Mouse (Mus musculus): Measurements from ENCODE around the gene Prr12.

Gene Prr12

DNA sequence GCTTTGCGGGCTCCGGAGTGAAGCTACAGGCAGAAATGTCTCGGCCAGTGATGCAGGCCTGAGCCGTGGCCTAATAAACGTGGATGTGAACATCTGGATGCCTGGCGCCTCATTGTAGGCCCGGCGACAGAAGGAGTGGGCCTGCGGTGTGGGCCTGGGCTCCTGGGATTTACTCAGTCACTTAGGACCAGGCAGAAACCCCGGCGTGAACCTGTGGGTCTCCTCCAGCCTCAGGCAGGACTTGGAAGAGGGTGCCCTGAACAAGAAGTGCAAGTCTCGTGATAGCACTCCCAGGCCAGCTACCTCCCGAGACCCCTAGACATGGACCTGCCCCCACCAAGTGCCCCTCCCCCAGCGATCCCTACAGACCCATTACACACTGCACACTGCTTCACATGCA, 24.6 kb upstream of the Prr12 start:
- DNase-seq (ENCODE audit: low spot score in 2 of 2) = no peak

DNA sequence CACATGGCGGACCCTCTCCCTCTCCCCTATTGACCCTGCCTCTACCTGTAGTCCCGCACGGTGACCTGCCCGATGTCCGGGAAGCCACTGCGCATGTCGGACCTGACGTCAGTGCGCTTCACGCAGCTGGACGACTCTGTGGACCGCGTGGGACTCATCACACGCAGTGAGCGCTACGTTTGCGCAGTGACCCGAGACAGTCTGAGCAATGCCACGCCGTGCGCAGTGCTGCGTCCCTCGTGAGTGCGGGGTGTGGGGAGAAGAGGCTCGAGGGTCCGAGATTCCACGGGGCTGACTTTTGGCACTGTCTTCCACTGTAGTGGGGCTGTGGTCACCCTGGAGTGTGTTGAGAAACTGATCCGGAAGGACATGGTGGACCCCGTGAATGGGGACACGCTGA, 23.8 kb upstream of the Prr12 start:
- DNase-seq (ENCODE audit: low spot score in 2 of 2) = no peak

DNA sequence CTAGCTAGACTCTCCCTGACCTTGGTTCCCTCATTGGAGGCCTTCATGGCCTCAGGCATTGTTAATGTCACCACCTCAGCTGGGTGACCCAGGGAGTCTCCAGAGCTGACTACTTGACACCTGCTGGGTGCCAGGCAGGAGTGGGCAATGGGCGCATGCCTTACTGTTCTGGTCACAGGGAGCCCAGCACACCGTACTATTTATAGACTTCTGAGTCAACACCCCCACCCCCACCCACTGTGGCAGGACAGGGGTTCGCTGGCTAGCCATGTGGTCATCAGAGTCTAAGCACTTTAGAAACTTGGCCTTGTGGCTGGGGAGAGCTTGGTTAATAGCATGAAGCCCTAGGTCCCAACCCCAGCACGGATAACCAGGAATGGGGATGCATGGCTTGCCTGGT, 22.7 kb upstream of the Prr12 start:
- DNase-seq (ENCODE audit: low spot score in 2 of 2) = no peak

DNA sequence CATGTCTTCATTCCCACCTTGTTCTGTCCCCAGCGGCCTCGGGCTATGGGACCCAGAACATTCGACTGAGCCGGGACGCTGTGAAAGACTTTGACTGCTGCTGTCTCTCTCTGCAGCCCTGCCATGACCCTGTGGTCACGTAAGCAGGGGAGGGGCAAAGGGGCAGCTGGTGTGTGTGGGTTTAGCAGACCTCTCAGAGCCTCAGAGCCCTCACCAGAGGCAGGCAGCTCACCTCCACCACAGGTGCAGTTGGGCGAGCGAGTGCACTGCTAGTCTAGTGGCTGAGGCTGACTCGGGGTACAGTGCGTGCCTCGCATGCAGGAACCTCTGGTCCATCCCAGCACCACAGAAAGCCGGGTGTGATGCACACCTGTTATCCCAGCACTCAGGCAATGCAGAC, 21.3 kb upstream of the Prr12 start:
- DNase-seq (ENCODE audit: low spot score in 2 of 2) = no peak

DNA sequence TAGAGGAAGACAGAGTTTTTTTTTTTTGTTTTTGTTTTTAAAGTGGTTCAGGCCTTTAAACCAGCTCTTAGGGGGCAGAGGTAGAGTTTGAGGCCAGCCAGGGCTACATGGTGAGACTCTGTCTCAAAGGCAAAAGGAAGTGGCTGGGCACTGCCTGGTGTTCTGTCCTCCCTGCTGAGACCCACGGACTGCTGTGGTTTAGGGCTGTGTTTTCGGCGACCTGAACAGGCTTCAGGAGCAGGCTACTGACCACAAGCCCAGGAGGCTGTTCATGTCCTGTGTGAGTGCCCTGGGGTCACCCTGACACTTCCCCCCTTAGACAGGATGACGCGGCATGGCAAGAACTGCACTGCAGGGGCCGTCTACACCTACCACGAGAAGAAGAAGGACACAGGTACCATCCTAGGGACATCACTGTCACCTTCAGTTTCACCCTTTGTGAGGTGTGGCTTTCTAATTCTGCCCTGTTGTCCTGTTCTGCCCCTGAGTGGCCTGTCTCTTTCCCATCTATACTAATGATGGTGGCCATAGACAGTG, 20.6 kb upstream of the Prr12 start:
- no peak for DNase-seq (ENCODE audit: low spot score in 2 of 2)

DNA sequence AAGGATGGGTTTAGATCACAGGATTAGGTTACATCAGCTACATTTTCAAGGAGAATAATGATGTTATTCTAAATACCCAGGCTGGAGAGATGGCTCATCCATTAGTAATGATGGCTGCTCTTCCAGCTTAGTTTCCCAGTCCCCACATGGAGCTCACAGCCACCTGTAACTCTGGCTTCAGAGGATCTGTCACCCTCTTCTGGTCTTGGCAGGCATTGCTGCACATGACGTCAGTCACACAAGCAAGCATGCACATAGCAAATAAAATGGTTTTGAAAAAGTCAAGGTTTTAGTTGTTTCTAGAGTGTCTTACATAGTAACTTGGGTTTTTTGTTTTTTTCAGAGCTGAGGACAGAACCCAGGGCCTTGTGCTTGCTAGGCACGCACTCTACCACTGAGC, 19.5 kb upstream of the Prr12 start:
- DNase-seq (ENCODE audit: low spot score in 2 of 2) = no peak

DNA sequence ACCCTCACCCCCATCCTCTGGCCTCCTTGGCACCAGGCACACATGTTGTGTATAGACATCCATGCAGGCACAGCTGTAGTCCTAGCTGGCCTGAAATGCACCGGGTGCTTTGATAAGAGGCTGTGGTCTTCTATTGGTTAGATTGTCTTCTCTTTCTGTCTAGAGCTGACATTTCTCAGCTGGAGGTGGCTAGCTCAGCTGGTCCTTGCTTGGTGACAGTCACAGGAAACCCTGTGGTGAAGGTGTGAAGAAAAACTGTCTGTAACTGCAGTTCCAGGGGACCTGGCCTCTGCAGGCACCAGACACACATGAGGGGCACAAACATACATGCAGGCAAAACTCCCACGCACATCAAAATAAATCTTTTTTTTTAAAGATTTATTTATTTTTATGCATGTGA, 17.0 kb upstream of the Prr12 start:
- no peak for DNase-seq (ENCODE audit: low spot score in 2 of 2)

DNA sequence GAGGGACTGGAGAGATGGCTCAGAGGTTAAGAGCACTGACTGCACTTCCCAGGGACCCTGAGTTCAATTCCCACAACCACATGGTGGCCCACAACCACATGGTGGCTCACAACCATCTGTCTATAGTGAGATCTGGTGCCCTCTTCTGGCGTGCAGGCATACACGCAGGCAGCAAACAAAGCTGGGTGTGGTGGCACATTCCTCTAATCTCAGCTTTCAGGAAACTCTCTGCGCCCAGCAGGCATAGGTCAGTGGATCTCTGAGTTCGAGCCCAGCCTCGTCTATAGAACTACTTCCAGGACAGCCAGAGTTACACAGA, 15.3 kb upstream of the Prr12 start:
- DNase-seq (ENCODE audit: low spot score in 2 of 2) = no peak

DNA sequence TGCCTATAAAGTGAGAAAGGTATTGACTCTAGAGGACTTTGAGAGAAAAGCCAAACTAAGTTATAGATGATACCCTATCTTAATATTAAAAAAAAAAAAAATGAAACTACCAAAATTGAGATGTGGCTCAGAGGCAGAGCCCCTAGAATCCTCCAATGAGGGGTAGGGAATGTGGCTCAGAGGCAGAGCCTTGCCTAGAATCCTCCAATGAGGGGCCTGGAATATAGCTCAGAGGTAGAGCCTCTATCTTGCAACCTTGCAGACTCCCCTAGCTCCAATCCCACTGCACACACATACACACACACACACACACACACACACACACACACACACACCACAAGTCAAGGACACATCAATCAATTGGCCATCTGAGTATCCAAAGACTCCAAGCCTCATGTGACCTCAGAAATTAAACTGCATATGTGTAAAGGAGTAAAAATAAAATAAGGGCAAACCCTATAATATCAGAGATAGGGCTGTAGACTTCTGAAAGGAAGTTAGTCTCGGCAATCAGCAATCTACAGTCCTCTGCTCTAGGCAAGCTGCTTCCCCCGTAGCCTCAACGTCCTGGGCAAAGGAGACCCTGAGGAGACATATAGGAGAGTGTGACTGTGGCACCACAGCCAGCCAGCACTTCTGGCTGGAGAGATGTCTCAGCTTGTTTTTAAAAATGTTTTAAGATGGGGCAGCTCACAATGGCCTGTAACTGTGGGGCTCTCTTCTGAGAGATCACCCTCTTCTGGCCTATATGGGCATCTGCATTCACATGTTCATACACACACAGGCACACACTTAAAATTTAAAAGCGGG, 14.7 kb upstream of the Prr12 start:
- DNase-seq (ENCODE audit: low spot score in 2 of 2) = no peak

DNA sequence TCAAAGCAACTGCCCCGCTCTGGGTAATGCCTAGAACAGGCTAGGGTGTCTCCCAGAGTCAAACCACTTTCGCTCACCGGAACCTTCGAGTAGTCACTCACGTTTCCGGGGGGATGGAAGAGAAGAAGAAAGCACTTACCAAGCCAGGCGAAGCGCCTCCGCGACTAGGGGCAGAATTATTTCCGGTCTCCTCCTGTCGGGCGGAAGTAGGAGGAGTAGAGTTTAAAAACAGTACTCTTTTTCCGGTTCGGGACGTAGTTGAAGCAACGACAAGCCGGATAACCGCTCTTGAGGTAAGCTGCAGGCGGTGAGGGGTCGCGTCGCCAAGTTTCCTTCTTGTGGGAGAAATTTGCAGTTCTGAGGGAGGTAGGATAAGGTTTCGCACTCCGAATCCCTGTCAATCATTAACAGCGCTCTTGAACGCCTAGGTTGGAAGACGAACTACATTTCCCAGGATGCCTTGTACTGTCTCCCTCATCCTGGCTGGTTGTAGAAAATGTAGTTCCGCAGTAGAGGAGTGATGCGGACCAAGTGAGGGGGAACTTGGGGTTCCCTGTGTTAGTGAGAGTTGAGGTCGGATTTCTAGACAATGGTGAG, 9.7 kb upstream of the Prr12 start, which contains the start of the genes Nosip and Prrg2:
Nosip (plus strand) TSS at position 191 of the 597 bp plus-strand sequence.
Prrg2 (minus strand) TSS at position 439 of the 597 bp plus-strand sequence.
- DNase-seq (ENCODE audit: low spot score in 2 of 2) = peak; percentile 94 to 96

DNA sequence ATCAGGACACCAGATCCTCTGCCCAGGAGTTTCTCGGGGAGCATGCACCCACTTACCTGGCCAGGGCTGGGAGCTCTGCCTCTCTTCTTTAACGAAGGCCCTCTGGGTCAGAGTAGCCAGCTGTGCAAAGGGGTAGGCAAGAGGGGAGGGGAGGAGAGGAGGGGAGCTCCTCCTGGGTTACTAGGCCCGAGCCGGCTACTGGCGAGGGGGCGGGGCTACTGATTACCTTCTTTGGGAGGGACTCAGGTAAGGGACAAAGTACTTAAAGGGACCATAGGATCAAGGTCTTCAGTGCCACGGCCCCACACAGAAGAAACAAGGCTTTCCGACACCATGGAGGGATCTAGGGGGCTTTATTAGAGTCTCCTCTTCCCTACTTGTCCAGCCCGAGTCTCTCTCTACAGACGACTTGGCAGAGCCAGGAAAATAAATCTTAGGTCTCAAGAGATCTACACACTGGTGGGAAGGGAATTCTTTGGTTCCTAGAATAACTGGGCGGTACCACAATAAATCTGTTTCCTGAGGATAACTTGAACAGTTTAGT, 8.9 kb upstream of the Prr12 start:
- no peak for DNase-seq (ENCODE audit: low spot score in 2 of 2)

DNA sequence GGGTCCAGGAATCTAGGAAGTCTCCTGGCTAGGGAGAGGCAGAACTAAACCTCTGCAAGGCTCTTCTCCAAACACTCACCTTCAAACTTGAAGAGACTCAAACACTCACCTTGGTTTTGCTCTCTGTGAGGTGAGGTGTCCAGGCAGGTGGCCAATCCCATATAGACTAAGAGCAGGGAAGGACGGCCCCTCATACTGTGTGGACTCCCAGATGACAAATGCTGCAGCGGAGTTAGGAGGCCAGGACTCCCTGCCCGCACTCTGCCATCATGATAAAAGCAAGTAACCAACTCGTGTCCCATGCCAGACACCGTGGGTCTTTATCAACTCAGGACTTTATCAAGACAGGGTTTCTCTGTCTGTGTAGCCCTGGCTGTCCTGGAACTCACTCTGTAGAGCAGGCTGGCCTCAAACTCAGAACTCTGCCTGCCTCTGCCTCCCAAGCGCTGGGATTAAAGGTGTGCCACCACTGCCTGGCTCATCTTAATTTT, 8.0 kb upstream of the Prr12 start:
- no peak for DNase-seq (ENCODE audit: low spot score in 2 of 2)

DNA sequence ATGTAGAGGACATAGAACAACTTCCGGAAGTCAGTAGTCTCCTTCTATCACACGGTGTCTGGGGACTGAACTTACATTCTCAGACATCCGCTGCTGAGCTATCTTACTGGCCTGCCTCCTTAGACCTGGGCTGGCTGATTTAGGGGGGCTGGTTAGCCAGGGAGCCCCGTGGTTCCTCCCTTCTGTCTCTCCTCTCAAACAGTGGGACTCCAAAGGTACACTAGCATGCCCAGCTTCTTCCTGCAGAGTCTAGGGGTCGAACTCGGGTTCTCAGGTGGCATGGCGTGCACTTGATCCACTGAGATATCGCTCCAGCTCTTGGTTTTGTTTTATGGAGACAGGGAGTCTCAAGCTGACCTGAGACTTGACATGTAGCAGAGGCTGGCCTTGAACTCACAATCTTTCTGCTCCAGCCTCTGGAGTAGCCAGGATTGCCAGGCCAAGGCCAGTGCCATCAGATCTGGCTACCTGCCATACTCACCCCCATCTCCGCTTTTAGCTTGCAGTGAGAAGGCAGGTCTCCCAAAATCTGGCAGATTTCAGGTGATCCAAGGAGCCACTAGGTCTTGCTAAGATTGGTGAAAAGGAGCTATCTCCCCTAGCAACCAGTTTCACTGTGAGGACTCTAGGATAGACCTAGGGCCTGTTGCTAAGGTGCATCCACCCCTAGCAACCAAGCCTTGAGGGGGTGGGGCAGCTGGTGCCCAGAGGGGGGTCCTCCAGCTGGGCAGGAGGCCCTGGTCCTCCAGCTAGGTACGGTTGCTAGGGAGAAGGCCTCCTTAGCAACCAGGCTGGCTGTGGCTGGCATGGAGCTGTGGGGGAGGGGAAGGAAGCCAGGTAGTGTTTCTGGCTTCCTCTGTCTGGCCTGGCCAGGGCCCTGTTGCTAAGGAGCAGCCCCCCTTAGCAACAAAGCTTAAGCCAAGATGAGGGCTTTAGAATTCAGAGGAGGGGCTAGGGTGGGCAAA, 6.2 kb upstream of the Prr12 start:
- no peak for DNase-seq (ENCODE audit: low spot score in 2 of 2)

DNA sequence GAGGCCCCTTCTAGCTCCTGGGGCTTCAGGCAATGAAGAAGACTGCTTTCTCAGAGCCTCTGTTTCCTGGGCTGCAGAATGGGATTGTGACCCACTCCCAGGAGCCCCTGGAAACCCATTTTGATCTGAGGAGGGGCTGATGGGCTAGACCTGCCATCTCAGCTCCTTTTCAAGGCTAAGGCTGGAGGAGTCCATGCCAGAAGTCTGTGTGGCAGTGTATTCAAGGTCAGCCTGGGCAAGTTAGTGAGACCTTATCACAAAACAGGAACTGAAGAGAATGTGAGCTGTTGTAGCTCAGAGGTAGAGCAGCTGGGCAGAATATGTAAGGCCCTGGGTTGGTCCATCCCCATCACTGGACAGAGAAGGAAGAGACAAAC, 4.3 kb upstream of the Prr12 start:
- DNase-seq (ENCODE audit: low spot score in 2 of 2) = no peak

DNA sequence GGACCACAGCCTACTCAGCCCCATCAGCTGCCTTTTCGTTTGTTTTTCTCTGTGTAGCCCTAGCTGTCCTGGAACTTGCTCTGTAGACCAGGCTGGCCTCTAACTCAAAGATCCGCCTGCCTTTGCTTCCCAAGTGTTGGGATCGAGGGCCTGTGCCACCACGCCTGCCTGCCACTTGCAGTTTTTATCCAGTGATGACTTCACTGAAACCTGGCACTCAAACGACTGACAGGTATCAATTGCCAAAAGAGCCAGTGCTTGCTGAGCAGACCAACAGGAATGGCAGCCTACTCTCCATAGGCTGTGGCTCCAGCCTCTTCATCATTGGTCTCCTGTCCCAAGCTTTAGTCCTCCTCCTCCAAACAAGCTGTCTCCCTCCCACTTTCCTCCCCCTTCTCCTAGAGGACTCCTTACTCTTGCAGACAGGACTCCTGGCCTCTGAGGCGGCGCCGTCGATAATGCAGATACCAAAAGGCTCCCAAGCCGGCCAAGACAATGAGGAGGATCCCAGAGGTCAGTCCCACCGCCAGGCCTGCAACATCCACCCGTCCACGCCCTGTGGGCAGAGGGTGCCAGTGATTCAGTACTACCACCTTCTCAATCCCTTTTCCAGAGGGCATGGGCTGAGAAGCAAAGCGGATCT, 3.8 kb upstream of the Prr12 start:
- DNase-seq (ENCODE audit: low spot score in 2 of 2) = no peak

DNA sequence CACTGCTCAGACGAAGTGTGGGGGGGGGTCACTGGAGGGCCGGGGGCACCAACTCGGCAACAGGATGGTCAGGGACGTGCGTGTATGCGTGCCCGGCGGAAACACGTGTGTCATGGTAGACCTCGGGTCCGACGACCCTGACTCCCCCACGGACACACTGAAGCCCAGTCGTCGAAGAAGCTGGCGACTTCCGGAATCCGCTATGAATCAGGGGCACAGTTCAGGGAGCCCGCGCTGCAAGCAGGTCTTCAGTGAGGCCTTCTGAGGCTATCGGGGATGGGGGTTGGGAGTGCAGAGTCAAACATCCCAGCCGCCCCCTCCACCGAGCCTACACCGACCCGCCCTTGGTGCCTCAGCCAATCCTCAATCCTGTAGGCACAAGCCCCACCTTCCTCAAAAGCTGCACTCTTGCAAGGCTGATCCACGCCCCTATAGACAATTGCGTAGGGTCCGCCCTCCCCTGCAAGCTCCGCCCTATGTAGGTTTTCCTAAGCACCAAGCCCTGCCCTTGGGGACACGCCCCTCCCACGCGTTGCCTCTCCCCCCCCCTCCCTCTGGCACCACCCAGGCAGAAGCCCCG, 1.3 kb upstream of the Prr12 start:
- peak; percentile 88 to 93 for DNase-seq (ENCODE audit: low spot score in 2 of 2)

DNA sequence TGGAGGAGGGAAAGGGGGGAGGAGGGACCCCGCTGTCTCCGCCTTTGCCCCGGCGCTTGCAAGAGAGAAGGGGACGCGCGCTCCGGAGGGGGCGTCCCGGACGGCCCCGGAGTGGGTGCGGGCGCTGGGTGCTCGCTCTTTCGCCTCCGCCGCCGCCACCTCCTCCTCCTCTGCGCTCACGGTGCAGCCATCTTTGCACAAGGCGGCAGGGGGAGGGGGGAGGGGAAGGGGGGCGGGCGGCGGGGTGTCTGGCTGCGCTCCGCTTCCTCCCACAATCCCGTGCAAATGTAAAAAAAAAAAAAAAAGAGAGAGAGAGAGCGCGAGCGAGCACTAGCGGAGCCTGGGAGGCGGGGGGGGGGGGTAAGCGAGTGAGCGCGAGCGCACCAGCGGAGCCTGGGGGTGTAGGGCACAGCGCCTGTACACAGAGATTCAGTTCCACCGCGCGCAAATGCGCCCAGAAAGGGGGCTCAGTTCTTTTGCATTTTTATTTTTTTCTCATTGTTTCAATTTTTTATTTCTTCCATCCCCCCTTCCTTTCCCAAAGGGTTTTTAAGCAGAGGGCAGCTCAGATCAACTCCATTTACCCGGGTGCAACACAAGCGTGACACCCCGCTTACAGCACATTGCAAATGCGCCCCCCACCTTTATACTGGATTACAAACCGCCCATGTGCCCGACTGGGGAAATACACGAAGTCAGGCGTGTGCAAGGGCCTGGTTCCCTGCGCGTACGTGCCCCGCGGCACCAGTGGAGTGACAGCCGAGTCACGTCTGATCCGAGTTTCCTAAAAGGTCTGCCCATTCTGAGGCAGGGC, 643 bp upstream of the Prr12 start:
- peak; percentile 55 to 67 for DNase-seq (ENCODE audit: low spot score in 2 of 2)

DNA sequence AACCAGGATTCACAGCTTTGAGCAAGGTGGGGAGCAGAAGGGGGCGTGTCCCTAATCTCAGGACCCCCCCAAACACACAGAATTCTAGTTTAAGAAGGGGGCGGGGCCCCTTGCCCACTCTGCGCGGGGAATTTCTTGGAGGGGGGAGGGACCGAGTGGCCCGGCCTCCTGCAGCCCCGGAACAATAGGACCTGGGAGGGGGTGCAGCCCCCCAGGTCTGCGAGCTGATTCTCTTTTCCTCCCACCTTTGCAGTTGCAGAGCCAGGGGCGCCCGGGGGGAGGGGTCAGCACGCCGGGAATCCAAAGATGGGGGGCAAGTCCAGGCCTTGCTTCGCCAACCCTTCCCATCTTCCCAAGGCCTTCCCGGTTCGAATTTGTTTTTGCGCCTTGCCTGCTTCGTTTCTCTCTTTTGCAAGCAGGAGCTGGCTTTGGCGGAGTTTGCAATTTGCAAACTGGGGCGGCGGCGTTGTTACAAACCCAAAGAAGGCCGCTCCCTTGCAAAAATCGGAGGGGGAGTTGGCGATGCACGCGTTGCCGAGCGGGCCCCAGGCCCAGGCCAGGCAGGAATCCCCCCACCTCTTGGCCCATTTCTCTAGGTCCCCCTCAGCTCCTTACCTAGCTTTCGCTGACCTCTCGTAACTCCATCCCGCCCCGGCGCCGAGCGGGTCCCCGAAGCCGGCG, 360 bp downstream of the Prr12 start:
- peak; percentile 58 to 64 for DNase-seq (ENCODE audit: low spot score in 2 of 2)

DNA sequence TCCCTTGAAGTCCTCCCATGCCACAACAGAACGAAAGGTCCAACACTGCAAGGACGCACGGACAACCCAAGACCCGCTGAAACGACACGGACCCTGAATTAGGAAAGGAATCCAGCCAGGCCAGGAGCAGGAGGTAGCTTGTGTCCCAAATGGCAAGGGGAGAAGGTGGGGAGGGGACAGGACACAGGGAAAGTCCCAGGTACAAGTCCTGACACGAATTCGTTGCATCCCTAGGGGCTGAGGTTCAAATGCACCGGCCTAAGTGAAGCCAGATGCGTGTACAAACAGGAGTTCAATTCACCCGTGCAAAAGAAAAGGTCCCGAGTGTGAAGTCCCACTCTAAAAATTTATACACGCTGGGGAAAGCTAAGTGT, 1.1 kb downstream of the Prr12 start:
- no peak for DNase-seq (ENCODE audit: low spot score in 2 of 2)

Measured in frontal cortex, postnatal 36 days (tissue).